Mouse (Mus musculus) erythroblast, embryonic 14.5 days (primary cell): ENCODE measurements around the gene Tmem95.

ENCODE experiments used
- GATA1 ChIP-seq: IDR thresholded peaks from 2 replicates; pipeline ENCODE4 v1.6.1; 2012; ENCODE audit warnings: low read length, inconsistent platforms, mixed read lengths
- TAL1 ChIP-seq: IDR thresholded peaks from 3 replicates; pipeline ENCODE4 v1.6.1; 2012; ENCODE audit warnings: low read length, inconsistent platforms, mixed read lengths

- no peak for TF ChIP-seq GATA1
- no peak for TF ChIP-seq TAL1
Observed at GRCm38 (mm10) chr11:69880506-69880852, 2.7 kb upstream of the Tmem95 start.
